Mouse (Mus musculus) adrenal gland, postnatal 25 days (tissue): ENCODE data around the gene Osgepl1. TPM values are rescaled to one million over a fixed set of nuclear protein-coding genes. Genes with fewer than 3 reads are reported as not detected.
"Not testable (repeated sequence)": the region's sequence is repeated elsewhere in the genome, so short reads cannot be mapped to it uniquely, and the experiment has no call there.

Source experiments
- DNase-seq: peaks from one replicate; pipeline ENCODE4 v3.0.0; 2021; ENCODE audit warnings: mixed read lengths
- long read RNA-seq: library from polyadenylated mRNA; stranded (forward); transcript quantifications from one replicate; pipeline ENCODE4 v2.0.0, GENCODE M21; 2021
- total RNA-seq: library from RNA; stranded (reverse); gene quantifications from 2 replicates; pipeline ENCODE4 v1.2.3, GENCODE M21; 2021

Gene Osgepl1
- 22.8 and 26.8 TPM in 2 replicates for total RNA-seq
- long read RNA-seq, transcript Osgepl1-201 (8 exons, 1,868 nt): major isoform, 15 of 28 reads
- long read RNA-seq, partial matches to known transcripts: 4 of 28 reads
- long read RNA-seq, other reads (novel, unspliced or antisense): 9 of 28 reads

DNA sequence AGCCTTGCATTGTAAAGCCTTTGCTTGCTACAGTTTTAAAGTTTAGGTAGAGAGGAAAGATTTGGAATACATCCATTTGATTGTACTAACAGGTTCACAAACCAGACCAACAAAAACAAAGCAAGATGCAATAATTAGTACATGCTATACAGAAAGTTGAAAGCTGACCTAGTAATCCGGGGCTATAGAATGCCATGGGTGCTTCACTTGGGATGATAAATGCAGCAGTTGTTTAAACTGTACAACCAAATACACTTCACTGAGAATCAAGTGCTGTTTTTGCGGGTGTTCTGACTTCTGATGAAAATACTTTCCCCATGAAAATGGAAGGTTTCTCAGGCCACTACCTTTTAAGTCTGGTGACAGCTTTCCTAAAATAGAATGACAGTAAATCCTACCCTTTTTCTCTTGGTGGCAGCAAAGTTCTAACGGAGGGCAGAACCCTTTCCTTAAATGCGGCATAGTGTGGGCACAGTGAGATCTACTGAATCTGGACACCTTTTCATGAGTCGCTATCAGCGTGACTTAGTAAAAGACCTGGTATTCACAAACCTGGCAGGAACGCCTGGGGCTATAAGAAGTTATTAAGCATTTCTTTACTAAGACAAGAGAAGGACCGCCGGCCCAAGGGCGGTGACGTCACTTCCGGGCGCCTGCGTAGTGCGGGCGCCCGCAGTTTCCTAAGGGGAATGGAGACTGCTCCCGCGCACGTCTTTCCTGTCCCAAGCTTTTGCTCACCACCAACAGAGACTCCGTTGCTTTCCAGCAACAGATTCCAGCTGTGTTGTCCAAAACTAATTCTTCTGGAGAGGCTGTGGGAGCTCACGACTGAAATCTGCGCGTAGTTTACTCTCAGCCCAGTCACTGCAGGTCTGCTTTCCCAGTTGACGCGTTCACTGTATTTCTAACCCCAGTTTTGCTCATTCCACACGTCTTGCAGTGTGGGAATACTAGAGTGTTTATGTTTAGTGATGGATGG lies at the start of gene Osgepl1:
Gene Osgepl1 (plus strand): TSS at position 636 of the 979 bp plus-strand sequence.
- peak; percentile 89 for DNase-seq

DNA sequence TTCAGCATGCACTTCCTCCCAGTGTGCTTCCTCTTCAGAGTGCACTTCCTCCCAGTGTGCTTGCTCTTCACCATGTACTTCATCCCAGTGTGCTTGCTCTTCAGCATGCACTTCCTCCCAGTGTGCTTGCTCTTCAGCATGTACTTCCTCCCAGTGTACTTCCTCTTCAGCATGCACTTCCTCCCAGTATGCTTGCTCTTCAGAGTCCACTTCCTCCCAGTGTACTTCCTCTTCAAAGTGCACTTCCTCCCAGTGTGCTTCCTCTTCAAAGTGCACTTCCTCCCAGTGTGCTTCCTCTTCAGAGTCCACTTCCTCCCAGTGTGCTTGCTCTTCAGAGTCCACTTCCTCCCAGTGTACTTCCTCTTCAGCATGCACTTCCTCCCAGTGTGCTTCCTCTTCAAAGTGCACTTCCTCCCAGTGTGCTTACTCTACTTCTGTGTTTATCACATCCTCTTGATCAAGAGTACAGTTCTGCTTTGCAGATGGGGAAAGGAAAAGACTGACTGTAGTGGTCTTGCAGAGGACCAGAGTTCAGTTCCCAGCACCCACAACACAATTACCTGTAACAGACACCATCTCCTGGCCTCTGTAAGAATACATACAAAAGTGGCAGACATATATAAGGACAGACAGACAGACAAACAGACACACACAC lies 48.3 kb upstream of the Osgepl1 start:
- DNase-seq: not testable (repeated sequence)

DNA sequence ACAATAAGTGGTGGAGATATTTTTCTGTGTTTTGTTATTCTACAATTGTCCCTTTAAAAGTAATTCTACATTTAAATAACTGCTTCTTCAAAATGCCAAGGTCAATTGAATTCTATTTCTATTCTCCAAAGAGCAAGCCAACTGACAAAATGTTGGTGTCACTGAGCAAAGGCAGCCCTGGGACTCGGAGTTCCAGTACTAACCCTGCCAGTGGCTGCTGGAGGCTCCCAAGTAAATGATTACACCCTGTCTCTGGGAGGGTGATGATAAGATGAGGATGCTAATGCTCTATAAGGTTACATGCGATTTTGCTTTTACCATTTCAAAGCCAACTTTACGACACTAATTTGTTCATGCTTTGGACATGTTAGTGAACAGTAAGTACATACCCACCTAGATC lies 43.5 kb upstream of the Osgepl1 start:
- peak; percentile 6 for DNase-seq

DNA sequence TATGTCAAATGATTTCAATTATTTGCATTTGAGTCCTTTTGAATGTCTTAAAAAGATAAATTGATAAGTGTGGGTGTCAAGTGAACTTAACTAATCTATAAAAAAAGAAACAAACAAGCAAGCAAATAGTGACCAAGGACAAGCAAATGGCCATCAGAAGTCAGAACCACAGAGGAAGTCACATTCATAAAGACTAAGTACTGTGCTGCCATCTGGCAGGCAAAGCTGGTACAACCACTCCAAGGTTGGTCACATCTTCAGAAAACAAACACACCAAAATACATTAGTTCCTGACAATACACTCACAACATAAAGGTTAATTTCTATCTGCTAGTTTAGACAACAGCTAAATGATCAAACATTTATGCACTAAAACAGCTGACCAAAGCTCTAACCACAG lies 40.8 kb upstream of the Osgepl1 start:
- DNase-seq: peak; percentile 36

DNA sequence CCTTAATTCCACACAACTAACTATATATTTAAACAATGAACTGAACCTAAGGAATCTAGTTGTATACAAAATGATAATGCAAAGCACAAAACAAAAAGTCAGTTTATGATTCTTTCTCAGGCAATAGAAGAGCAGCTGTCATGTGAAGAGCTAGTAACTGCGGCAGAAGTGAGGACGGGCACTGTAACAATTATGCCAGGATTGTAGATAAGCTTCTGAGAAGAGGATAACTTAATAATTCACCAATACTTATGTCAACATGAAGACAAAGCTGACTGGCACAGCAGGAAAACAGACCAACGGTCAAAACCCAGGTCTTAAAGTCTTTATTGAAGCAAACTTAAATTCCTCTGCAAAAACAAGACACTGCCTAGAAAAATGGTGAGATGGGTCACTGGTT lies 22.2 kb upstream of the Osgepl1 start:
- no peak for DNase-seq

DNA sequence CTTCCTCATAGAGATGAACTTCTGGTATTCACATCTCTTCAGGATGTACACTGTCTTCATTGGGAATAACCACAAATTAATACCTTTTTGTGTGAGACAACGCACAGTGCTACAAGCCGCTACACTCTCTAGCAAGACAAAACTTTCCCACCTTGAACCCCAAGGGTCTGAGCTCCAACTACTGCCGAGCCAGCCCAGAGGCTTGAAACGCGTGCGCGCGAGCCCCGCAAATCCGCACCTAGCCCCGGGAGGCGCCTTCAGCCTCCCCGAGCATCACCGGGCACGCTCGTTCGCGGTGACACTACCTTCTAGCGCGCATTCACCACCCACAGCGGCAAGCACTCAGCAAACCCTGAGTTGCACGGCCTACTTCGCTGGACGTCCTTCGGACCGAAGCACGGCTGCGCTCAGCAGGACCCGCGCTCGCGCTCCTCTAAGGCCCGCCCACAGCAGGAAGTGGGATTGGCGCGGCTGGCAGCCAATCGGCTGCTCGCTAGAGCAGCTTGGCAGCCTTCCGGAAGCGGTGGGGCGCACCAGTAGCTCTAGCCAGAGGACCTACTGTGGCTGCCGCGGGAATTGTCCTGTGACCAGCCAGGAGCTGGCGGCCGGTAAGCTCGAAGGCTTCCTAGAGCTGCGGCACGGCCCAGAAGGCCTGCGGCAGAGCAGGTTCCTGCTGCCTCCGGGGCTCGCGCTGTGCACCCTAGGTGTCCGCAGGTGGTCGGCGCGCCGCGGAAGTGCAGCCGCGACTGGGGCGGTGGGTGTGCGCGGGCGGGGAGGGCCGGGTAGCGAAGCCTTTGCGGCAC lies 16.6 kb upstream of the Osgepl1 start, which contains the start of the genes Pms1, Ormdl1 and Gm28778:
Gene Pms1 (minus strand): TSS at position 438 of the 803 bp plus-strand sequence.
Gene Ormdl1 (plus strand): TSS at position 515 of the 803 bp plus-strand sequence.
Gene Gm28778 (plus strand): TSS at position 531 of the 803 bp plus-strand sequence.
- peak; percentile 96 for DNase-seq

DNA sequence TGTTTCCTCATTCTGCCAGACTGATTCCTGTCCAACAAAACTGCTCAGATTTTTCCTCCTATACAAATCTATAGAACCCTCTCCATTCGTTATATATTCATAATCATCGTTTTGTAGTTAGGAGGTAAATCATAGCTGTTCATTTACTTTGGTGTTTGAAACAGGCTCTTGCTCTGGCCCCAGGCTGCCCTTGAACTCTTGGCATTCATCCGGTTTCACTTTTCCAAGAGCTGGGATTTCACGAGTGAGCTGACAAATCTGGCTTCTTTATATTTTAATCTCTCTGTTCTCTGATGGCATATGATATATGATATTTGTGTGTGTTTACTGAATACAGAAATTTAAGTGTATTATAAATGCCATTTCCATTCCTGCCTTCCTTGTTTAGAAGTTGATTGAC lies 12.9 kb upstream of the Osgepl1 start:
- peak; percentile 5 for DNase-seq

DNA sequence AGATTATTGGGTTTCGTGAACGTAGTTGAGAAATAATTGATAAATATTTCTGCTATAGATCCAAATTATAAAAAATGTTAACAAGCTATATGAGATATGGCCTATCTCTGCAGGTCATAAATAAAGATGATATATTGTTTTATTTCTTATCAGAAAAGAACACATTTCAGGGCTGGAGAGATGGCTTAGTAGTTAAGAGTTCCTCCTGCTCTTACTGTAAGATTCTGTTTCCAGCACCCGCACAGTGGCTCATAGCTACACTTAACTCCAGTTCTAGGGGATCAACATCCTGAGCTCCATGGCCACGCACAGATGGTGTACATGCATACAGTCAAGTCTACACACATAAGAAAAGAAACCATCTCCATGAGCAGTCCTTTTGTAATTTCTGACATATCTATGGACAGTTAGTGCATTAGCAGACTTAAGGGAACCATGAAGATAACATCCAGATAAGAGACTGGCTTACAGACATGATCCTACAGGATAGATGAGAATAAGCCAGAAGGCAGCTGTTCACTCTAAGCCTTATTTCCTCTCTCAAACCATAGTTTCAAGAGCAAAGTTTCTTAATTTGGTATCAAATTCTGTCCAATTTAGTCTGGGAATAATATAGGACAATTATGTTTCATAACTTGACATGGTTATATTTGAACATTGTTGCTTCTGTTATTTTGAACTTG lies 8.4 kb downstream of the Osgepl1 start:
- no peak for DNase-seq

DNA sequence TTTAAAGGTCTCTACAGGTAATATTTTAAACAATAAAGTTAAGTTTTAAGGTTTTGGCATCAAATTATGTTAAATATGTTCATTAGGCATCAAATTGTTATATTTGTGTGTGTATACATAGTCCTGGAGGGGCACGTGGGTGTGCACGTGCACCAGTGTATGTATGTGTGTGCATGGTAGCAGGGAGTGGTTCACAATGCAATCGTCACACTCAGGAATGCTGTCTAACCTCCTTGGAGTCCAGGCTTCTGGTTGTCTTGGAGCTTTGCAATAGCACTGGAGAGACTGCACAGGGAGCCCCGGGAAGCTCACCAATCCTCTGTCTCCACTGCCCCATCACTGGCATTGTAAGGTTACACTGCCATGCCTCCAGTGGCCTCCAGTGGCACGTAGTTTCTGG lies 9.8 kb downstream of the Osgepl1 start:
- DNase-seq: no peak

DNA sequence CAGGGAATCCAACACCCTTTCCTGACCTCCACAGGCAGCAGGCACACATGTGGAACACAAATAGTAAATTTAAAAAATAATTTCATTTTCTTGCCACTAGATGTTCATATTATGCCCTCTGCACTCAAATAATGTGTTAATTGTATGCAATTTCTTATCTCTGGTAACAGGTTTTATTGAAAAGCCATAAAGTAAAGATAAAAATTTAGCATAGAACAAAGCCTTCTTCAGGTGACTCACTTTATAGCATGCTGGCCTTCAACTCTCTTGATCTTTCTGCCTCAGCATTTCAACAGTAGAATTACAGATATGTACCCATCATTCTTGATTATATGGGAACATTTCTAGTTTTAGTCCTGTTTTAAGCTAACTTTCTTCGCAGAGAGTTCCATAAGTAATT lies 10.9 kb downstream of the Osgepl1 start:
- no peak for DNase-seq

DNA sequence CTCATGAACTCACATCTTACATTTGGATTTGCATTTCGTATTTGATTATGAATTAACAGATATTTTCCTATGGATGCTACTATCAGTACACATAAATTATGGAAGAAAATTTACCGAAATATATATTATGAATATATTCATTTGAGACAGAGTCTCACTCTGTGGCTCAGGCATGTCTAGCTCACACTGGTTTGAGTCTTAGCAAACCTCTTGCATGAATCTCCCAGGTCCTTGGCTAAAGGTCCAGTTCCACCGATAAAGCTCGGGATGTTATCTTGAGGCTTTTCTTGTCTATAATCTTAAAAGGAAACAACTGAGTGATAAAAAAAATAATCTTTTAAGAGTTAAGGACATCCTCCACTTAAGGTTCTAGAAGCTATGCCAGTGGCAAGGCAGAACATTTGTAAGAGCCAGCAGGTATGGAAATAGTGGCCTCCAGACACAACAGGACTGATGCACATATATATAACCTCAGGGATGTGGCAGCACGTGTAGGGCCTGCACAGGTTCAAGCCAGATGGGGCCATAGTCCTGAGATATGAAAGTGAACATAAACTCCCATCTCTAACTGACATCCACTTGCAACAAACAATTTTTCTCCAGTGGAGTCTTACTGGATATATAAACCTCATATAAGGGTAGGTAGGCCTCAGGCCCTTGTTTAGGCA lies 11.5 kb downstream of the Osgepl1 start:
- no peak for DNase-seq

DNA sequence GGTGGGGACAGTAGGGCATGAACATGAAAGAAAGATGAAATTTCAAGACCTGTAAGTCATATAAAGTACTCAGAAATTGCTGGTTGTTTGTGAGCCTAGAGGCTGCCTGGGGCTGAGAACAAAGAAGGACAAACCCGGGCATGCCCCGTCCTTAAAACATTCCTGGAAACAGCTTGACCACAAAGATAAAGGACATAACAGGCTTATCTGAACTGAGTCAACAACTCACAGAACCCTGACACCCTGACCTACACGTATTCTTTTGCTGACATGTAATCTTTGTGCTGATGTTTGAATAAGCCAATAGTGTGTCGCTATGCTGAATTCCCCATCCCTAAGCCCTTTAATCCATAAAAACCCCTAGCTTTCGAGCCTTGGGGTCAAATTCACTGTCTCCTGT lies 20.1 kb downstream of the Osgepl1 start:
- not testable (repeated sequence) for DNase-seq

DNA sequence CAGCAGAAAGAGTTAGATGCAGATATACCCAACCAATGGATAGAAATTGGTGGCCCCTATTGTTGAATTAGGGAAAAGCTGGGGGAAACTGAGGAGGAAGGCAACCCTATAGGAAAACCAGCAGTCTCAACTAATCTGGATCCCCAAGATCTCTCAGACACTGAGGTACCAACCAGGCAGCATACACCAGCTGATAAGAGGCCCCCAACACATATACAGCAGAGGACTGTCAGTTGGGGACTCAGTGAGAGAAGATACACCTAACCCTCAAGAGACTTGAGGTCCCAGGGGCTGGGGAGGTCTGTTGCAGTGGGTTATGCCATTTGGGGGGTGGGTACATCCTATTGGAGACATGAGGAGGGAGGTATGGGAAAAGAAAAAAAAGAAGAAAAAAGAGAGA lies 22.0 kb downstream of the Osgepl1 start:
- DNase-seq: no peak

DNA sequence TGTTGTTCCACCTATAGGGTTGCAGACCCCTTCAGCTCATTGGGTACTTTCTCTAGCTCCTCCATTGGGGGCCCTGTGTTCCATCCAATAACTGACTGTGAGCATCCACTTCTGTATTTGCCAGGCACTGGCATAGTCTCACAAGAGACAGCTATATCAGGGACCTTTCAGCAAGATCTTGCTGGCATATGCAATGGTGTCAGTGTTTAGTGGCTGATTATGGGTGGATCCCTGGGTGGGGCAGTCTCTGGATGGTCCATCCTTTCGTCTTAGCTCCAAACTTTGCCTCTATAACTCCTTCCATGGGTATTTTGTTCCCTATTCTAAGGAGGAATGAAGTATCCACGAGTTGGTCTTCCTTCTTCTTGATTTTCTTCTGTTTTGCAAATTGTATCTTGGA lies 24.0 kb downstream of the Osgepl1 start:
- DNase-seq: not testable (repeated sequence)

DNA sequence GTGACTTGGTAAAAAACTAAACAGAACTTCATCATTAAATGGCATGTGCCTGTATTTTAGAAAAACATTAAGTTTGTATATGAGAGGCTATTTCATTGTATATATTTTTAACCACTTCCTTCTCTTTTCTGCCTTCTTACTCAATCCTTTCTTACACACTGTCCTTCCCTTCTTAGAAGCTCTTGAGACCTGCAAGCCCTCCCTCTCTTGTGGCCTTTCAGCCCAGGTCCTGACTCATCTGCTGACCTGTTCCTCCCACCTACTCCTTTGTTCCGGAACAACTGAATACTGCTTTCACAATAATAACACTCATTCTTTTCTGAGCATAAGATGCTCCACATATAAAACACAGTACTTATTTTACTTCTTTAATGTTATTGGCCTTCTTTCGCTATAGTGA lies 27.6 kb downstream of the Osgepl1 start:
- no peak for DNase-seq

DNA sequence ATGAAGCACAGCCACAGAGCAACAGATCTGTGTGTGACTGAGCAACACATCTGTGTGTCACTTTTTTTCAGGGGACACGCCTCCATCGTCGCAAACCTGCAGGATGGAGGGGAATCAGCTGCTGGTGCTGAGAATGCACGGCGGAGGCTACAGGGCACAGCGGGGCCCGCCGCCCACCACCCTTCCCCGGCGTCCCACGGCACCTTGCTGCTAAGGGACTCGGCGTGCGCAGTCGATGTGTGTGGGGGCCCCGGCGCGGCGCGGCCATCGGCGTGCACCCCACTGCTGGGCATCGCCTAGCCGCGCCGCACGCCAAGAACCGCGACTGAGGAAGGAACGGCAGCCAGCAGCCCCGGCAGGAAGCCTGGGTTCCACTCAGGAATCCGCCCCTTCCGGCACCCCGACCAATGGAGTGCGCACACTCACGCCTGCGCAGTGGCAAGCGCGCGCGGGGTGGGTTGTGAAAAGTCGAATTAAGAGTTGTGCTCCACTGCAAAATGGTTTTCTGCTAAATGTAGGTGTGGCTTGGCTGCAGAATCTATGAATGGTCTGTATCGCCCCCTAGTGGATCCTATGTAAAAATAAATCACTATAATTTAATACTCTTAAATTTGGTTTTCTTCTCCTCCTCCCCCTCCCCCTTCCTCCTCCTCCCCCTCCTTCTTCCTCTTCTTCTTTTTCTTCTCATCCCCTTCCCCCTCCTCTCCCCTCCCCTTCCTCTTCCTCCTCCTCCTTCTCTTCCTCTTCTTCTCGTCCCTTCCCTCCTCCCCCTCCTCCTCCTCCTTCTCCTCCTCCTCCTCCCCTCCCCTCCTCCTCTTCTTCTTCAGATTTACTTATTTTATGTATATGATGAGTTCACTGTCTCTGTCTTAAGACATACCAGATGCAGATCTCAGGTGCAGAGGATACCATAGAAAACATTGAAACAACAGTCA lies 39.2 kb downstream of the Osgepl1 start, which contains the start of the genes Asdurf, Gm28551 and Asnsd1:
Gene Asdurf (minus strand): TSS at position 293 of the 935 bp plus-strand sequence.
Gene Gm28551 (minus strand): TSS at position 341 of the 935 bp plus-strand sequence.
Gene Asnsd1 (minus strand): TSS at position 426 of the 935 bp plus-strand sequence.
- DNase-seq: peak; percentile 96

DNA sequence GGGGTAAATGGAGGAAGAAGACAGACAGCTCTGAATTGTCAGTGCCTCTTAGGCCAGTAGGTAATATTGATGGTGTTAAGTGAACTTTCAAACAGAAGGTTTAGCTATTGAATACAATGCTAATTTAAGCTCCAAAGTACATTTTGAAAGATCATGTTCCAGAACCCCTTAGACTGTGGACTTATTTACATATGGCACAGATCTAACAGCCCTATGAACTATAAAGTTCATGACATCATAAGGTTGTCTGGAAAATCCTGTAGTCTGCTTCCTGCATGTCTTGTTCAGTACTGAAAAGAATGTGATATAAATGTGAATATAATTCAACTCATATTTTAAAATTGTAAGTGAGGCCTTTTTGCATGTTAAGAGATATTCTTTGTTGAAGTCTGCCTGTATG lies 45.6 kb downstream of the Osgepl1 start:
- no peak for DNase-seq
